Mouse (Mus musculus) midbrain, embryonic 10.5 days (tissue): ENCODE measurements around the gene Wdr38. TPM values are rescaled to one million over a fixed set of nuclear protein-coding genes. Genes with fewer than 3 reads are reported as not detected.

Experiments
- DNase-seq: peaks from one replicate; pipeline ENCODE4 v3.0.0-alpha.2; 2017; ENCODE audit warnings: low spot score
- H3K27ac ChIP-seq: fragments of 300-500 bp; sonication (generic); replicated peaks from 2 replicates; pipeline ENCODE4 v1.5.1; 2016; ENCODE audit warnings: mild to moderate bottlenecking
- H3K27me3 ChIP-seq: fragments of 300-500 bp; sonication (generic); 2 replicates; pipeline ENCODE4 v1.6.1; 2016; ENCODE audit warnings: low read depth, mild to moderate bottlenecking; ENCODE audit not compliant: poor library complexity, severe bottlenecking
- H3K36me3 ChIP-seq: fragments of 300-500 bp; sonication (generic); 2 replicates; pipeline ENCODE4 v1.6.1; 2016; ENCODE audit warnings: mild to moderate bottlenecking, moderate library complexity
- H3K4me1 ChIP-seq: fragments of 300-500 bp; sonication (generic); 2 replicates; pipeline ENCODE4 v1.6.1; 2016
- H3K4me3 ChIP-seq: fragments of 300-500 bp; sonication (generic); 2 replicates; pipeline ENCODE4 v1.5.1; 2016; ENCODE audit warnings: mild to moderate bottlenecking, moderate library complexity
- H3K9me3 ChIP-seq: fragments of 300-500 bp; sonication (generic); replicated peaks from 2 replicates; pipeline ENCODE4 v1.6.1; 2016; ENCODE audit warnings: mild to moderate bottlenecking
- WGBS: fragments of 180-500 bp; shearing (Covaris S2); methylation state at CpG from one replicate; pipeline ENCODE4 v1.1.7; 2016; 5-methylcytosine and 5-hydroxymethylcytosine counted together
- polyA plus RNA-seq: library from polyadenylated mRNA; unstranded; fragments of >200 nt; fragmentation: Nextera tagmentation; extraction: Ambion mirVana; gene quantifications from 2 replicates; pipeline ENCODE4 v1.2.1, GENCODE M21; 2016

Wdr38 gene
- polyA plus RNA-seq = 1.9 and 2.2 TPM in 2 replicates

GRCm38 (mm10) chr2:38997386-38998374 lies at the start of gene Wdr38:
TSS of gene Wdr38 (plus strand) at chr2:38997476.
- Histone ChIP-seq H3K4me3 (peak within 1 kb of the TSS; percentile 49), H3K9me3 (no peaks in the 10 kb centered on the region), H3K27me3 (peaks cover 9% of the 10 kb centered on the region), H3K36me3 (peaks cover 36% of the 10 kb centered on the region), H3K4me1 (peaks cover 20% of the 10 kb centered on the region), H3K27ac (peak within 1 kb of the TSS; percentile 64)
- 19% methylated on average over 33 of the region's 33 CpGs for WGBS
- peak; percentile 90 for DNase-seq

- Histone ChIP-seq H3K9me3 (no peaks in the 10 kb centered on the region), H3K4me1 (0 out of 2 replicates have a peak, but pooled peaks cover 3% of the 10 kb centered on the region), H3K4me3 (no peak overlapping the region), H3K36me3 (no peaks in the 10 kb centered on the region), H3K27ac (peak overlapping the region; percentile 17; the same call in 1 of the 2 replicates), H3K27me3 (no peaks in the 10 kb centered on the region)
- WGBS = 77% methylated on average over 7 of the region's 7 CpGs
- DNase-seq = no peak
Observed at GRCm38 (mm10) chr2:38947566-38947965, 49.7 kb upstream of the Wdr38 start.

GRCm38 (mm10) chr2:38950281-38950719 lies 47.0 kb upstream of the Wdr38 start:
- H3K4me3 ChIP-seq = no peak overlapping the region
- no peak for DNase-seq
- H3K9me3 ChIP-seq = no peaks in the 10 kb centered on the region
- 91% methylated on average over 7 of the region's 7 CpGs for whole genome bisulfite sequencing
- H3K4me1 ChIP-seq = no peaks in the 10 kb centered on the region
- no peaks in the 10 kb centered on the region for H3K27me3 ChIP-seq
- no peak overlapping the region for H3K27ac ChIP-seq
- no peaks in the 10 kb centered on the region for H3K36me3 ChIP-seq

- Histone ChIP-seq H3K27me3 (no peaks in the 10 kb centered on the region), H3K27ac (no peak overlapping the region), H3K9me3 (no peaks in the 10 kb centered on the region), H3K4me3 (no peak overlapping the region), H3K4me1 (no peaks in the 10 kb centered on the region), H3K36me3 (no peaks in the 10 kb centered on the region)
- 81% methylated on average over 5 of the region's 5 CpGs for WGBS
- no peak for DNase-seq
Observed at GRCm38 (mm10) chr2:38953152-38953883, 44.0 kb upstream of the Wdr38 start.

- 89% methylated on average over 2 of the region's 2 CpGs for WGBS
- no peak for DNase-seq
Observed at GRCm38 (mm10) chr2:38956062-38956461, 41.2 kb upstream of the Wdr38 start.

GRCm38 (mm10) chr2:38957671-38958223 lies 39.5 kb upstream of the Wdr38 start:
- Histone ChIP-seq H3K27me3 (no peaks in the 10 kb centered on the region), H3K36me3 (no peaks in the 10 kb centered on the region), H3K4me1 (peaks cover 4% of the 10 kb centered on the region; the same call in 1 of the 2 replicates), H3K27ac (no peak overlapping the region), H3K4me3 (no peak overlapping the region), H3K9me3 (no peaks in the 10 kb centered on the region)
- WGBS = 87% methylated on average over 5 of the region's 5 CpGs
- DNase-seq = no peak

More at GRCm38 (mm10) chr2:38956062-38956461, 41.2 kb upstream of the Wdr38 start:
- Histone ChIP-seq H3K9me3 (no peaks in the 10 kb centered on the region), H3K27me3 (no peaks in the 10 kb centered on the region), H3K36me3 (no peaks in the 10 kb centered on the region), H3K27ac (no peak overlapping the region), H3K4me1 (peaks cover 2% of the 10 kb centered on the region; the same call in 1 of the 2 replicates), H3K4me3 (no peak overlapping the region)

GRCm38 (mm10) chr2:38964198-38964597 lies 33.1 kb upstream of the Wdr38 start:
- no peaks in the 10 kb centered on the region for H3K9me3 ChIP-seq
- peaks cover 4% of the 10 kb centered on the region; the same call in 1 of the 2 replicates for H3K4me1 ChIP-seq
- no peak overlapping the region for H3K4me3 ChIP-seq
- DNase-seq = no peak
- no peaks in the 10 kb centered on the region for H3K36me3 ChIP-seq
- WGBS = 64% methylated on average over 4 of the region's 4 CpGs
- H3K27ac ChIP-seq = no peak overlapping the region
- H3K27me3 ChIP-seq = no peaks in the 10 kb centered on the region

- Histone ChIP-seq H3K9me3 (no peaks in the 10 kb centered on the region), H3K27ac (no peak overlapping the region), H3K36me3 (no peaks in the 10 kb centered on the region), H3K4me3 (no peak overlapping the region), H3K4me1 (no peaks in the 10 kb centered on the region), H3K27me3 (no peaks in the 10 kb centered on the region)
- DNase-seq = no peak
- WGBS = 84% methylated on average over 2 of the region's 2 CpGs
Observed at GRCm38 (mm10) chr2:38969650-38970049, 27.6 kb upstream of the Wdr38 start.

- 86% methylated on average over 5 of the region's 5 CpGs for WGBS
- no peak for DNase-seq
- no peaks in the 10 kb centered on the region for H3K9me3 ChIP-seq
- no peak overlapping the region for H3K27ac ChIP-seq
- H3K4me1 ChIP-seq = no peaks in the 10 kb centered on the region
- no peaks in the 10 kb centered on the region for H3K36me3 ChIP-seq
- no peaks in the 10 kb centered on the region for H3K27me3 ChIP-seq
- no peak overlapping the region for H3K4me3 ChIP-seq
Observed at GRCm38 (mm10) chr2:38970057-38970456, 27.2 kb upstream of the Wdr38 start.

GRCm38 (mm10) chr2:38973223-38973622 lies 24.1 kb upstream of the Wdr38 start:
- 44% methylated on average over 2 of the region's 2 CpGs for WGBS
- no peaks in the 10 kb centered on the region for H3K9me3 ChIP-seq
- no peak overlapping the region for H3K4me3 ChIP-seq
- H3K36me3 ChIP-seq = no peaks in the 10 kb centered on the region
- H3K27ac ChIP-seq = no peak overlapping the region
- H3K27me3 ChIP-seq = no peaks in the 10 kb centered on the region
- DNase-seq = no peak
- H3K4me1 ChIP-seq = peaks cover 4% of the 10 kb centered on the region; the same call in 1 of the 2 replicates

GRCm38 (mm10) chr2:38973701-38974100 lies 23.6 kb upstream of the Wdr38 start:
- Histone ChIP-seq H3K4me1 (peaks cover 4% of the 10 kb centered on the region; the same call in 1 of the 2 replicates), H3K36me3 (no peaks in the 10 kb centered on the region), H3K27ac (no peak overlapping the region), H3K9me3 (no peaks in the 10 kb centered on the region), H3K4me3 (no peak overlapping the region), H3K27me3 (no peaks in the 10 kb centered on the region)
- no peak for DNase-seq
- 92% methylated on average over 7 of the region's 7 CpGs for WGBS

GRCm38 (mm10) chr2:38974171-38974570 lies 23.1 kb upstream of the Wdr38 start:
- Histone ChIP-seq H3K36me3 (no peaks in the 10 kb centered on the region), H3K9me3 (no peaks in the 10 kb centered on the region), H3K27me3 (no peaks in the 10 kb centered on the region), H3K27ac (no peak overlapping the region), H3K4me3 (no peak overlapping the region), H3K4me1 (peaks cover 4% of the 10 kb centered on the region; the same call in 1 of the 2 replicates)
- 48% methylated on average over 2 of the region's 2 CpGs for WGBS
- DNase-seq = no peak
